Mouse (Mus musculus): Measurements from ENCODE around the gene Por. TPM values are rescaled to one million over a fixed set of nuclear protein-coding genes. Genes with fewer than 3 reads are reported as not detected.

Gene Por
- total and polyA plus RNA-seq, 3 experiments = 40.3 to 64.4 TPM; not detected in 1

DNA sequence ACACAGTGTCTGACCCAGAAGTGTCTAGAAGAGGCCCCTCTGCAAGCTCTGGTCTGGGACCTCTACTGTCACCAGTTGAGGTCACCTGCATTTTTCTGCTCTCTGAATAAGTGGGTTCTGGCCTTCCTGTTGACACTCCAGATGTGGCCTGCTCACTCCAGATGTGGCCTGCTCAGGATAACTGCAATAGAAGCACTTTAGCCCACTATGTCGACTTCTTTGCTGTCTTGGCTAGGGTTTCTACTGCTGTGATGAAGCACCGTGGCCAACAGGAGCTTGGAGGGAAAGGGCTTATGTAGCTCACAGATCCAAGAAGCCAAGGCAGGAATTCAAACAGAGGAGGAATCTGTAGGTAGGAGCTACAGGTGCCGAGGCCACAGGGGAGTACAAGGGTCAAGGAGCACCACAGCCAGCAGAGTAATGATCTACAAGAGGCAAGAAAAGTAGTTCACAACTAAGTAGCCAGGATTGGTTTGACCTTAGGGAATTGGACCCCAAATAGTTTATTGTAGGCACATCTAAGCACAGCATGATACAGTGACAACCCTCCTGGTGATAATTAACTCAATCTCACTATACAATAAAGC lies 53.4 kb downstream of the Por start:
- H3K36me3 ChIP-seq (ENCODE audit: control insufficient read depth in 1 of 2, insufficient read depth in 2 of 2, low read length in 2 of 2) = no peaks in the 10 kb centered on the region; a peak in 2 of 4 replicates
- H3K27ac ChIP-seq (ENCODE audit: control insufficient read depth, low read depth, low read length) = no peak overlapping the region
- DNase-seq (ENCODE audit: low read depth, low spot score) = no peak
- H3K9ac ChIP-seq (ENCODE audit: control insufficient read depth, low read depth, low read length, poor library complexity, severe bottlenecking) = no peak overlapping the region
- TF ChIP-seq CHD1 (IDR thresholded peaks at IDR 0.05; ENCODE audit: low read depth, low read length) (no peak), ZNF384 (IDR thresholded peaks at IDR 0.05; ENCODE audit: low read depth, low read length) (no peak), EP300 (IDR thresholded peaks at IDR 0.05; ENCODE audit: low read depth in 1 of 2, low read length in 2 of 2) (no peak), E2F4 (IDR thresholded peaks at IDR 0.05; ENCODE audit: borderline replicate concordance, low read depth, low read length) (no peak), ZC3H11A (IDR thresholded peaks at IDR 0.05; ENCODE audit: low read depth, low read length) (no peak), USF1 (IDR thresholded peaks at IDR 0.05; ENCODE audit: low read depth, low read length) (no peak), NELFE (IDR thresholded peaks at IDR 0.05; ENCODE audit: low read depth, low read length) (no peak), UBTF (IDR thresholded peaks at IDR 0.05; ENCODE audit: borderline replicate concordance, insufficient read depth, low read depth, low read length) (no peak), ZKSCAN1 (IDR thresholded peaks at IDR 0.05; ENCODE audit: low read depth, low read length) (no peak), HCFC1 (IDR thresholded peaks at IDR 0.05; ENCODE audit: low read depth, low read length) (no peak), GABPA (IDR thresholded peaks at IDR 0.05; ENCODE audit: low read depth, low read length) (no peak), USF2 (IDR thresholded peaks at IDR 0.05; ENCODE audit: borderline replicate concordance in 1 of 2, insufficient read depth in 1 of 2, low read depth in 1 of 2, low read length in 2 of 2) (no peak), MAZ (IDR thresholded peaks at IDR 0.05; ENCODE audit: low read depth, low read length) (no peak), GATA1 (IDR thresholded peaks at IDR 0.05; ENCODE audit: low read depth, low read length) (no peak), TCF12 (IDR thresholded peaks at IDR 0.05; ENCODE audit: low read depth, low read length) (no peak), POLR2A (IDR thresholded peaks at IDR 0.05; ENCODE audit: control insufficient read depth in 1 of 2, insufficient read depth in 1 of 2, low read depth in 1 of 2, low read length in 2 of 2, poor library complexity in 1 of 2) (no peak), MYC (IDR thresholded peaks at IDR 0.05; ENCODE audit: low read depth, low read length) (no peak), ZMIZ1 (IDR thresholded peaks at IDR 0.05; ENCODE audit: low read depth, low read length) (no peak)
- H3K27me3 ChIP-seq (ENCODE audit: control insufficient read depth in 1 of 2, insufficient read depth in 2 of 2, low read length in 2 of 2) = no peaks in the 10 kb centered on the region
- no peaks in the 10 kb centered on the region for H3K4me1 ChIP-seq (ENCODE audit: control insufficient read depth in 1 of 2, insufficient read depth in 2 of 2, low read length in 2 of 2)
- H3K9me3 ChIP-seq (replicated peaks; ENCODE audit: insufficient read depth, low read length) = no peaks in the 10 kb centered on the region
- no peak overlapping the region for H3K4me3 ChIP-seq (ENCODE audit: control insufficient read depth in 1 of 2, insufficient read depth in 1 of 2, low read depth in 2 of 2, low read length in 2 of 2)
- H3K79me2 ChIP-seq (ENCODE audit: control insufficient read depth, insufficient read depth, low read length, poor library complexity) = no peaks in the 10 kb centered on the region

DNA sequence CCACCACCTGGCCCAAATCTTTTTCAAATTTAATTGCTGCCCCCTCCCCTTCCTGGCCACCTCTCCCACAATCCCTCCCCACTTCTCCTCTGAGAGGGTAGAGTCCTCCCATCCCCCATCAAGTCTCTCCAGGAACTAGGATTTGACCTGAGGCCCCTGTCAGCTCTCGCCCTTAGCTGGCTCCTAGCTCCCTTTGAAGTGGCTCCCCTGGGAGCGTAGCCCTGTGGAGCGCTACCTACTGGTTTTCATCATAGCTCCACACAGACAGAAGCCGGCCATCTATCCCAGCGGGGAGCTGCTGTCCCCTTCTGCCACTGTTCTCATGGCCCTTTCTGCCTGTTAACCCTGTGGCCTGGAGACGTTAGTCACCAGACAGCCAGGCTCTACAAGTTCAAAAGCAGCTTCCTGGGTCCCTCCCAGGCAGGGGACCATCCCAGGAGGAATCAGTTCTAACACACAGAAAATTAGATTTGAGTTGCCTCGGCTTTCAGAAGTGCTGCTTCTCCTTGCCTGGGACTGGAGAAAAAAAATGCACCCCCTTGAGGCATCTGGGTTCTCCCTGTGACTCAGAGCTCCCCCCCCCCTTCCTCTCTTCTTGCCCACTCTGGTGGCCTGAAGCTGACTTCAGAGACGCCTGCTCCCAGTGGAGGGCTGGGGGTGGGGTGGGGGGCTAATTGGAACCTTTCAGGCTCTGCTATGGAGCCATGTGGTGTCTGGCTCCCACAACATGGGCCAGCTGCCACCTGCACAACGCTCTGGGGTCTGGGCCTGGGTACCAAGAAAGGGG lies 54.9 kb downstream of the Por start:
- DNase-seq (ENCODE audit: low read depth, low spot score) = no peak
- TF ChIP-seq MAFK (IDR thresholded peaks at IDR 0.05; ENCODE audit: borderline replicate concordance, low read depth, low read length) (no peak), POLR2A (IDR thresholded peaks at IDR 0.05; ENCODE audit: control insufficient read depth in 1 of 2, insufficient read depth in 1 of 2, low read depth in 1 of 2, low read length in 2 of 2, poor library complexity in 1 of 2) (no peak), MYC (IDR thresholded peaks at IDR 0.05; ENCODE audit: low read depth, low read length) (no peak), KAT2A (conservative IDR thresholded peaks at IDR 0.05; ENCODE audit: low read depth, low read length) (no peak)
- H3K36me3 ChIP-seq (ENCODE audit: control insufficient read depth in 1 of 2, insufficient read depth in 2 of 2, low read length in 2 of 2) = no peaks in the 10 kb centered on the region; a peak in 1 of 4 replicates
- no peaks in the 10 kb centered on the region for H3K4me1 ChIP-seq (ENCODE audit: control insufficient read depth in 1 of 2, insufficient read depth in 2 of 2, low read length in 2 of 2)
- no peak overlapping the region for H3K27ac ChIP-seq (ENCODE audit: control insufficient read depth, low read depth, low read length)
- H3K4me3 ChIP-seq (ENCODE audit: control insufficient read depth in 1 of 2, insufficient read depth in 1 of 2, low read depth in 2 of 2, low read length in 2 of 2) = no peak overlapping the region
- H3K27me3 ChIP-seq (ENCODE audit: control insufficient read depth in 1 of 2, insufficient read depth in 2 of 2, low read length in 2 of 2) = no peaks in the 10 kb centered on the region
- no peak overlapping the region for H3K9ac ChIP-seq (ENCODE audit: control insufficient read depth, low read depth, low read length, poor library complexity, severe bottlenecking)
- no peaks in the 10 kb centered on the region for H3K79me2 ChIP-seq (ENCODE audit: control insufficient read depth, insufficient read depth, low read length, poor library complexity)
- H3K9me3 ChIP-seq (replicated peaks; ENCODE audit: insufficient read depth, low read length) = no peaks in the 10 kb centered on the region
